Mouse (Mus musculus): ENCODE results near the gene 4930402F06Rik. TPM values are rescaled to one million over a fixed set of nuclear protein-coding genes. Genes with fewer than 3 reads are reported as not detected.

4930402F06Rik gene
- polyA plus RNA-seq, 1 experiment from 2014 or later: not detected

DNA sequence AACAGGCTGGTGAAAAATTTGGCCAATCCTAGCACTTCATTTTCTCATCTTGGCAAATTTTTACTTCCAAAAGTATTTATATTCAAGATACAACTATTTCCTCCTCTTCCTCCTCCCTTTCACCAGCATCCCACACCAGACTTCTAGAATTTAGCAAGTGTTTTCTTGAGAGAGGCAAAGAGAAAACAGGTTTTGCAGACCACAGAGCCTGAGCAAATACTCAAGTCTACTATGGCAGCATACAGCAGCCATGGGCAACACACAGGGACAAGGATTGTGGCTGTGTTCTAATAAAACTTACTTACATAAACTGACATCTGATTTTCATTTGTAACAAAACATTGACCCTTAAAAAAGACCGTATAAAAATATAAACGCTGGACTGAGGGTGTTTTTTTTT, 65.8 kb downstream of the 4930402F06Rik start:
- peaks cover 10% of the 10 kb centered on the region; the same call in 1 of the 2 replicates for H3K4me1 ChIP-seq (ENCODE audit: control insufficient read depth, insufficient read depth, low read length)
- H3K27me3 ChIP-seq (ENCODE audit: control insufficient read depth, insufficient read depth, low read length): no peaks in the 10 kb centered on the region
- no peaks in the 10 kb centered on the region for H3K9me3 ChIP-seq (replicated peaks; ENCODE audit: control insufficient read depth, low read length)
- H3K9ac ChIP-seq (ENCODE audit: low read depth, low read length): no peak overlapping the region
- H3K4me3 ChIP-seq (ENCODE audit: low read depth, low read length): no peak overlapping the region
- no peaks in the 10 kb centered on the region for H3K36me3 ChIP-seq (ENCODE audit: control insufficient read depth, insufficient read depth, low read length)
- H3K4me2 ChIP-seq: no peak overlapping the region
- ATAC-seq (replicated peaks; ENCODE audit: insufficient number of reproducible peaks, low FRiP score, low TSS enrichment): no peak
- H3K27ac ChIP-seq (ENCODE audit: low read depth, low read length): no peak overlapping the region
- 61% methylated on average over 2 of the region's 2 CpGs for WGBS (ENCODE audit: insufficient replicate concordance)

DNA sequence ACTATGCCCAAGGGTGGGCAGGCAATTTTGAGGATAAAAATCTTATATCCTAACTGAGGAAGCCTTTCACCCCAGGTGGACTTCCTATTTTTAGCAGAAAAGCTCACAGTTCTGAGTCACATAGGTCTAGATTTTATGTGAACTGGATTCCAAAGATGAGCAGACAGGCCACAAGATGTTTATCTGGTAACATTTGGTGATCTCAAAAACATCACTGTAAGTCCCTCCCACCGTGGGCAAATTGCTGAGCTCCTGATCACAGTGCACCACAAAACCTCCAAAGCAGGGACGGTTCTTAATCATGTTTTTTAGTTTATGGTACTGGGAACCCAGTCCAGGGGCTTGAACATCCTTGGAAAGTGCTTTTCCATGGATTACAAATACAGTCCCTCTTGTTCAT, 67.9 kb downstream of the 4930402F06Rik start:
- H3K4me3 ChIP-seq (ENCODE audit: low read depth, low read length): no peak overlapping the region
- no peak overlapping the region for H3K4me2 ChIP-seq
- H3K27ac ChIP-seq (ENCODE audit: low read depth, low read length): no peak overlapping the region
- H3K9ac ChIP-seq (ENCODE audit: low read depth, low read length): no peak overlapping the region
- no peaks in the 10 kb centered on the region for H3K36me3 ChIP-seq (ENCODE audit: control insufficient read depth, insufficient read depth, low read length)
- WGBS (ENCODE audit: insufficient replicate concordance): 85% methylated on average over 2 of the region's 2 CpGs
- ATAC-seq (replicated peaks; ENCODE audit: insufficient number of reproducible peaks, low FRiP score, low TSS enrichment): no peak
- no peaks in the 10 kb centered on the region for H3K9me3 ChIP-seq (replicated peaks; ENCODE audit: control insufficient read depth, low read length)
- peaks cover 3% of the 10 kb centered on the region; the same call in 1 of the 2 replicates for H3K4me1 ChIP-seq (ENCODE audit: control insufficient read depth, insufficient read depth, low read length)
- no peaks in the 10 kb centered on the region for H3K27me3 ChIP-seq (ENCODE audit: control insufficient read depth, insufficient read depth, low read length)

DNA sequence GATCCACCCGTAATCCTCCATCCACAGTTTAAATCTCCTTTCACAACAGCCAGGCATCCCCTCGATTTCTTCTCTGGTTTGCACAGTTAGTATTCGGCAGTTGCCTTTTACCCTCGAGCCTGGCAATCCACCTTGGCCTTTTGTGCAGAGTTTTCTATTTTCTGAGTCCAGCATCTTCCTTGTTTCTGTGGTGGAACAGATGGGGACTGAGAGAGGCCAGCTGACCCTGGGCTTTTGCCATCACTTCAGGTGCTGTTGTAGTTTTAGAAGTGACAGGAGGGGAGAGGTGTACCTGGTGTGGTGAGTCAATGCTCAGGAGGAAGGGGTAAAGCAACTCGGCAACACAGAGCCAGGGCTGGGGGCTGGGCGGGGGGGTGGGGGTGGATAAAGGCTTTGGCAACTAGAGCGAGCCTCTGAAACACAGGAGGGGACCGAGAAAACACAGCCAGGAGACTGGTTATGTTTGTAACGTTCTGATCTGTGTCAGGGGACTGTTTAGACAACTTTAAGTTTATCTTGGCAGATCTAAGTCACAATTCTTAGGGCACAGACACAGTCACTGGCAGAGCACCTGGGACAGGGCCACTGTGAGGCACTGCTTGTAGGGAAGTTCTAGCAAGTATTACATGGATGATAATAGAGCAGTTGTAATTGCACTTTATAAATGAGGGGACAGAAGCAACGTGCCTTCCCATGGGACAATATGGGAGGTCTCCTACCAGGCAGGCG, 68.7 kb downstream of the 4930402F06Rik start:
- H3K9ac ChIP-seq (ENCODE audit: low read depth, low read length): no peak overlapping the region
- no peak overlapping the region for H3K27ac ChIP-seq (ENCODE audit: low read depth, low read length)
- H3K36me3 ChIP-seq (ENCODE audit: control insufficient read depth, insufficient read depth, low read length): no peaks in the 10 kb centered on the region
- no peaks in the 10 kb centered on the region for H3K9me3 ChIP-seq (replicated peaks; ENCODE audit: control insufficient read depth, low read length)
- ATAC-seq (replicated peaks; ENCODE audit: insufficient number of reproducible peaks, low FRiP score, low TSS enrichment): no peak
- no peaks in the 10 kb centered on the region for H3K27me3 ChIP-seq (ENCODE audit: control insufficient read depth, insufficient read depth, low read length)
- H3K4me3 ChIP-seq (ENCODE audit: low read depth, low read length): no peak overlapping the region
- peaks cover 3% of the 10 kb centered on the region; the same call in 1 of the 2 replicates for H3K4me1 ChIP-seq (ENCODE audit: control insufficient read depth, insufficient read depth, low read length)
- 49% methylated on average over 11 of the region's 11 CpGs for WGBS (ENCODE audit: insufficient replicate concordance)
- H3K4me2 ChIP-seq: no peak overlapping the region

DNA sequence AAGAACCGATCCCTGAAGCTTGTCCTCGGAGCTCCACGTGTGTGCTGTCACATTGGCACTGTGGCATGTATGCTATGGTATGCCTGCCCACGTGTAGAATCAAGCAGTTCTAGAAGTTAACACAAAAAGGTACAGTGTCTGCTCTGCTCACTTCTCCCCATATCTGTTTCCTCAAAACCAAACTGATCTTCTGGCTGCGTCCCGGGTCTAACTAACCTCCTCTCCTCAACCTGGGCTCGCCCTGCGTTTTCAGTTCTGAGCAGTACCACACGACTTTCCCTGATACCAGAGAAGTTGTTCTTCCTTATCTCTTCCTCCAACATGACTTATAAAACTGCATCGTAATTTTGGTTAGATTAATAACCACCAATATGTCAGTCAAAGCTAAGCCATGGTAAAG, 69.4 kb downstream of the 4930402F06Rik start:
- H3K4me2 ChIP-seq: no peak overlapping the region
- no peaks in the 10 kb centered on the region for H3K9me3 ChIP-seq (replicated peaks; ENCODE audit: control insufficient read depth, low read length)
- no peak overlapping the region for H3K9ac ChIP-seq (ENCODE audit: low read depth, low read length)
- WGBS (ENCODE audit: insufficient replicate concordance): 57% methylated on average over 10 of the region's 10 CpGs
- no peaks in the 10 kb centered on the region for H3K27me3 ChIP-seq (ENCODE audit: control insufficient read depth, insufficient read depth, low read length)
- H3K4me3 ChIP-seq (ENCODE audit: low read depth, low read length): no peak overlapping the region
- H3K4me1 ChIP-seq (ENCODE audit: control insufficient read depth, insufficient read depth, low read length): peaks cover 7% of the 10 kb centered on the region
- no peak for ATAC-seq (replicated peaks; ENCODE audit: insufficient number of reproducible peaks, low FRiP score, low TSS enrichment)
- H3K36me3 ChIP-seq (ENCODE audit: control insufficient read depth, insufficient read depth, low read length): no peaks in the 10 kb centered on the region
- no peak overlapping the region for H3K27ac ChIP-seq (ENCODE audit: low read depth, low read length)

DNA sequence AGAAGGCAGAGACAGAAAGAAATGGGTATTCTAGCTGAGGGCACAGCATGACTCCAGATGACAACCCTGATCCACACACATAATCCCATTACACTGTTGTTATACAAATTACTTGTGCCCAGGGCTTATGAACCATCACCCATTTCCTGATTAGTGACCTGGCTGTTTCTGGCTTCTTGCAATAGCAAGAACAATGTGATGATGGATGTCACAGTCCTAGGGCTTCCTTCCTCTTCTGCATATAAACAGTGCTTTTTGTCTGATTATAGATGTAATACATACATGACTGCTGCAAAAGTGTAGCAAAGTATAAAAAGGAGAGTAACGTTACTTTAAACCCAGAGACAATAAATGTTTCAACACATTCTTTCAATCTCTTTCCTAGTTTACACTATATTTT, 70.0 kb downstream of the 4930402F06Rik start:
- Histone ChIP-seq H3K36me3 (ENCODE audit: control insufficient read depth, insufficient read depth, low read length) (no peaks in the 10 kb centered on the region), H3K27ac (ENCODE audit: low read depth, low read length) (no peak overlapping the region), H3K9me3 (replicated peaks; ENCODE audit: control insufficient read depth, low read length) (no peaks in the 10 kb centered on the region), H3K27me3 (ENCODE audit: control insufficient read depth, insufficient read depth, low read length) (no peaks in the 10 kb centered on the region), H3K9ac (ENCODE audit: low read depth, low read length) (no peak overlapping the region), H3K4me2 (no peak overlapping the region), H3K4me3 (ENCODE audit: low read depth, low read length) (no peak overlapping the region), H3K4me1 (ENCODE audit: control insufficient read depth, insufficient read depth, low read length) (peaks cover 13% of the 10 kb centered on the region)
- 61% methylated on average over 1 of the region's 1 CpGs for WGBS (ENCODE audit: insufficient replicate concordance)
- no peak for ATAC-seq (replicated peaks; ENCODE audit: insufficient number of reproducible peaks, low FRiP score, low TSS enrichment)

DNA sequence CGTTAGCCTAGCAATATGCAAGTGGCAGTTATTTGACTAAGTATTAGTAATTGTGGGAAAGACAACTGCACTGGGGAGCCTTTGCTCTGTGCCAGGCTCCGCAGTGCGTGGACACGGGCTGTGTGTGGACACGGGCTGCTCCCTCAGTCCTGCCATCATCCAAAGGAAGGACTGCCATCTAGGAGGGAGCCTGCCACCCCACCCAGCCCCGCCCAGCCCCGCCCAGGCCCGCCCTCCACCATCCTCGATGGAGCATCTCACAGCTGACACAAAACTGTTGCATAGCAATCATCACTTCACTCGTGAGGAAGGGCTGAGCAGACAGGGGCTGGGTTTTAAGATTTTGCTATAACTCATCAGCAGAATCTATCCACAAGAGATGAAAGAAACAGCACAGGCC, 71.0 kb downstream of the 4930402F06Rik start:
- H3K36me3 ChIP-seq (ENCODE audit: control insufficient read depth, insufficient read depth, low read length): no peaks in the 10 kb centered on the region
- ATAC-seq (replicated peaks; ENCODE audit: insufficient number of reproducible peaks, low FRiP score, low TSS enrichment): 0 out of 2 replicates have a peak, but pooled peaks have one; percentile 31
- H3K27me3 ChIP-seq (ENCODE audit: control insufficient read depth, insufficient read depth, low read length): no peaks in the 10 kb centered on the region
- WGBS (ENCODE audit: insufficient replicate concordance): 61% methylated on average over 10 of the region's 10 CpGs
- H3K4me2 ChIP-seq: no peak overlapping the region
- no peak overlapping the region for H3K27ac ChIP-seq (ENCODE audit: low read depth, low read length)
- H3K9me3 ChIP-seq (replicated peaks; ENCODE audit: control insufficient read depth, low read length): no peaks in the 10 kb centered on the region
- no peak overlapping the region for H3K9ac ChIP-seq (ENCODE audit: low read depth, low read length)
- H3K4me1 ChIP-seq (ENCODE audit: control insufficient read depth, insufficient read depth, low read length): peaks cover 13% of the 10 kb centered on the region
- no peak overlapping the region for H3K4me3 ChIP-seq (ENCODE audit: low read depth, low read length)

Other genes with a start within 250 kb of the 4930402F06Rik start
- gene Rab14, start 196.1 kb downstream of the 4930402F06Rik start, polyA plus RNA-seq (2014; fragmentation: Nextera tagmentation; extraction: Ambion mirVana): 212 and 239 TPM in 2 replicates
- gene Gsn, start 140.8 kb downstream of the 4930402F06Rik start, polyA plus RNA-seq (2014; fragmentation: Nextera tagmentation; extraction: Ambion mirVana): 116 and 132 TPM in 2 replicates
- 39.6 and 46.1 TPM in 2 replicates for gene Stom, start 60.2 kb downstream of the 4930402F06Rik start, polyA plus RNA-seq (2014; fragmentation: Nextera tagmentation; extraction: Ambion mirVana)
- not detected in 2 replicates for gene 4930568D16Rik, start 29.4 kb downstream of the 4930402F06Rik start, polyA plus RNA-seq (2014; fragmentation: Nextera tagmentation; extraction: Ambion mirVana)
- 38.1 and 42.1 TPM in 2 replicates for gene Ggta1, start 66.1 kb upstream of the 4930402F06Rik start, polyA plus RNA-seq (2014; fragmentation: Nextera tagmentation; extraction: Ambion mirVana)
- 49.0 and 49.1 TPM in 2 replicates for gene Dab2ip, start 161.1 kb upstream of the 4930402F06Rik start, polyA plus RNA-seq (2014; fragmentation: Nextera tagmentation; extraction: Ambion mirVana)

Data from heart, embryonic 11.5 days (tissue).